Mouse (Mus musculus) ES-Bruce4 (cell line): ENCODE data around the gene Anxa11. TPM values are rescaled to one million over a fixed set of nuclear protein-coding genes. Genes with fewer than 3 reads are reported as not detected.
A peak's percentile ranks its signal among the peaks of the same experiment; 100 is the strongest.

Source experiments
- H3K27ac ChIP-seq: 2 replicates; pipeline ENCODE4 v1.5.1; 2012; ENCODE audit warnings: low read length, inconsistent platforms; ENCODE audit not compliant: insufficient read depth
- H3K27me3 ChIP-seq: 2 replicates; pipeline ENCODE4 v1.6.1; 2012; ENCODE audit warnings: mild to moderate bottlenecking, low read length, inconsistent platforms; ENCODE audit not compliant: control insufficient read depth, poor library complexity, insufficient read depth, severe bottlenecking
- H3K36me3 ChIP-seq: 2 replicates; pipeline ENCODE4 v1.6.1; 2012; ENCODE audit warnings: inconsistent platforms, mild to moderate bottlenecking, low read length, moderate library complexity; ENCODE audit not compliant: control insufficient read depth, poor library complexity, insufficient read depth, severe bottlenecking
- H3K4me1 ChIP-seq: one replicate; pipeline ENCODE4 v1.8.1; 2011; ENCODE audit warnings: low read length; ENCODE audit not compliant: control insufficient read depth, insufficient read depth
- H3K4me3 ChIP-seq: 2 replicates; pipeline ENCODE4 v1.5.1; 2011; ENCODE audit warnings: low read depth, mild to moderate bottlenecking, low read length
- H3K9ac ChIP-seq: 2 replicates; pipeline ENCODE4 v1.6.1; 2012; ENCODE audit warnings: low read depth, mild to moderate bottlenecking, inconsistent platforms; ENCODE audit not compliant: poor library complexity, severe bottlenecking
- H3K9me3 ChIP-seq: replicated peaks from 2 replicates; pipeline ENCODE4 v1.6.1; 2012; ENCODE audit warnings: mild to moderate bottlenecking, low read length, inconsistent platforms; ENCODE audit not compliant: control insufficient read depth, poor library complexity, insufficient read depth, severe bottlenecking
- CTCF ChIP-seq: IDR thresholded peaks from one replicate; pipeline ENCODE4 v1.8.1; 2011; ENCODE audit warnings: low read depth, low read length
- EP300 ChIP-seq: IDR thresholded peaks from 2 replicates; pipeline ENCODE4 v1.6.1; 2011; ENCODE audit warnings: low read depth, low read length; ENCODE audit not compliant: insufficient read depth
- POLR2A ChIP-seq: IDR thresholded peaks from one replicate; pipeline ENCODE4 v1.8.1; 2011; ENCODE audit warnings: low read length; ENCODE audit not compliant: insufficient read depth
- polyA plus RNA-seq: library from polyadenylated mRNA; stranded (reverse); fragments of >200 nt; gene quantifications from 2 replicates; pipeline ENCODE4 v1.2.4, GENCODE M21; 2011; ENCODE audit warnings: low read depth; ENCODE audit not compliant: missing spikeins, insufficient read depth, insufficient read length

Anxa11 gene
- polyA plus RNA-seq, 1 experiment: 106 TPM

GRCm38 (mm10) chr14:25851189-25851588, 9.2 kb downstream of the Anxa11 start:
- TF ChIP-seq POLR2A (no peak), CTCF (no peak), EP300 (no peak)

GRCm38 (mm10) chr14:25852121-25852561, 10.2 kb downstream of the Anxa11 start:
- H3K9me3 ChIP-seq: no peaks in the 10 kb centered on the region
- H3K4me1 ChIP-seq: peaks cover 3% of the 10 kb centered on the region
- H3K27me3 ChIP-seq: no peaks in the 10 kb centered on the region
- TF ChIP-seq CTCF: no peak
- TF ChIP-seq POLR2A: no peak
- no peak for TF ChIP-seq EP300
- no peak overlapping the region for H3K27ac ChIP-seq
- no peaks in the 10 kb centered on the region for H3K36me3 ChIP-seq
- no peak overlapping the region for H3K4me3 ChIP-seq
- no peak overlapping the region for H3K9ac ChIP-seq

More at GRCm38 (mm10) chr14:25851189-25851588, 9.2 kb downstream of the Anxa11 start:
- no peak overlapping the region for H3K27ac ChIP-seq
- H3K36me3 ChIP-seq: no peaks in the 10 kb centered on the region
- peaks cover 7% of the 10 kb centered on the region for H3K4me1 ChIP-seq
- no peak overlapping the region for H3K4me3 ChIP-seq
- no peaks in the 10 kb centered on the region for H3K27me3 ChIP-seq
- no peak overlapping the region for H3K9ac ChIP-seq
- no peaks in the 10 kb centered on the region for H3K9me3 ChIP-seq

GRCm38 (mm10) chr14:25853295-25853694, 11.3 kb downstream of the Anxa11 start:
- no peak for TF ChIP-seq POLR2A
- no peak for TF ChIP-seq EP300
- TF ChIP-seq CTCF: no peak
- no peaks in the 10 kb centered on the region for H3K36me3 ChIP-seq
- H3K27ac ChIP-seq: no peak overlapping the region
- peaks cover 7% of the 10 kb centered on the region for H3K4me1 ChIP-seq
- no peaks in the 10 kb centered on the region for H3K9me3 ChIP-seq
- no peaks in the 10 kb centered on the region for H3K27me3 ChIP-seq
- H3K4me3 ChIP-seq: no peak overlapping the region
- H3K9ac ChIP-seq: no peak overlapping the region

GRCm38 (mm10) chr14:25853717-25854452, 11.9 kb downstream of the Anxa11 start:
- Histone ChIP-seq H3K9me3 (no peaks in the 10 kb centered on the region), H3K36me3 (no peaks in the 10 kb centered on the region), H3K4me3 (no peak overlapping the region), H3K27me3 (no peaks in the 10 kb centered on the region), H3K27ac (no peak overlapping the region), H3K9ac (no peak overlapping the region), H3K4me1 (peaks cover 7% of the 10 kb centered on the region)
- TF ChIP-seq CTCF: no peak

- no peak overlapping the region for H3K4me3 ChIP-seq
- peaks cover 7% of the 10 kb centered on the region for H3K4me1 ChIP-seq
- TF ChIP-seq CTCF: no peak
- peak; percentile 60; the same call in 1 of the 2 replicates for TF ChIP-seq EP300
- H3K27me3 ChIP-seq: no peaks in the 10 kb centered on the region
- H3K36me3 ChIP-seq: no peaks in the 10 kb centered on the region
- H3K9ac ChIP-seq: no peak overlapping the region
- H3K27ac ChIP-seq: no peak overlapping the region
- no peaks in the 10 kb centered on the region for H3K9me3 ChIP-seq
Measured at GRCm38 (mm10) chr14:25855241-25855885, 13.4 kb downstream of the Anxa11 start.

GRCm38 (mm10) chr14:25857168-25857621, 15.2 kb downstream of the Anxa11 start:
- Histone ChIP-seq H3K4me1 (peaks cover 5% of the 10 kb centered on the region), H3K27me3 (no peaks in the 10 kb centered on the region), H3K9me3 (no peaks in the 10 kb centered on the region), H3K4me3 (no peak overlapping the region), H3K36me3 (no peaks in the 10 kb centered on the region), H3K27ac (no peak overlapping the region), H3K9ac (no peak overlapping the region)
- TF ChIP-seq POLR2A (no peak), EP300 (no peak), CTCF (no peak)
